21 mouse cellular contexts compared by ENCODE assay signal in the genomic region with DNA sequence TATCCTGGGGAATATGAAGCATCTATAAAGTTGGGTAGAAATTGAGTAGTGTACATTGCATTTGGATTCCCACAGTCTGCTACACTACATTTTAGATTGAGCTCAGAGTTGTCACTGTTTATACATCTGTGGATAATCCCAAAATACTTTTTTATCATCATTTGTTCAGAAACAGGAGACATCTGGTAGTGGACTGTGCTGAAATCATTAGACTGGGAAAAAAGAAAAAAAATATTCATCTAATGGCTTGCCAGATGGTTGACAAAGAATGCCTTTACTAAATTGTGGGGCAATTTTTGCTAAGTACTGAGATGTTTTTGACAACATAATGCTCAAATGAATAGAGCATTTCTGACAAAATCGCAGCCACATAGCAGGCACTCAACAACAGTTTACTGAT.
A peak's percentile ranks its signal among the peaks of the same experiment; 100 is the strongest.
DNase-seq lines count a peak whose midpoint lies in the region; ATAC-seq and TF ChIP-seq lines count a peak whose summit lies in the region.
"Had no signal": no experiment of that assay in that cellular context is flagged by ENCODE, and none has a peak within 500 bp of the region (broad histone marks: within the 10 kb centered on the region; RNA-seq: fewer than 3 reads in every experiment).

No protein-coding gene starts in this region.

- no peaks in the 10 kb centered on the region for H3K36me3 ChIP-seq in forebrain, embryonic 16.5 days (ENCODE audit: control insufficient read depth, insufficient read depth)
- H3K36me3 ChIP-seq in forebrain, embryonic 10.5 days (replicated peaks) = no peaks in the 10 kb centered on the region
- H3K36me3 ChIP-seq in lung, embryonic 14.5 days (ENCODE audit: insufficient read depth) = no peaks in the 10 kb centered on the region
- no peaks in the 10 kb centered on the region for H3K36me3 ChIP-seq in liver, embryonic 12.5 days
- H3K36me3 ChIP-seq: embryonic facial prominence, embryonic 13.5 days; heart, embryonic 10.5 days; hindbrain, embryonic 13.5 days had no signal

- no peak for TF ChIP-seq CTCF in lung, embryonic 14.5 days (IDR thresholded peaks at IDR 0.05; ENCODE audit: low read depth)
- TF ChIP-seq CTCF in lung, adult 2 months (IDR thresholded peaks at IDR 0.05; ENCODE audit: insufficient read depth, low read length) = no peak

- H3K27me3 ChIP-seq in forebrain, embryonic 16.5 days (replicated peaks; ENCODE audit: control insufficient read depth, insufficient read depth, low read length) = no peaks in the 10 kb centered on the region
- H3K27me3 ChIP-seq in forebrain, embryonic 10.5 days (ENCODE audit: poor library complexity, severe bottlenecking) = no peaks in the 10 kb centered on the region
- H3K27me3 ChIP-seq in lung, embryonic 14.5 days (ENCODE audit: insufficient read depth, low read length) = no peaks in the 10 kb centered on the region
- no peaks in the 10 kb centered on the region for H3K27me3 ChIP-seq in liver, embryonic 12.5 days (replicated peaks)
- H3K27me3 ChIP-seq: CH12.LX; embryonic facial prominence, embryonic 13.5 days; hindbrain, embryonic 13.5 days had no signal

- H3K9ac ChIP-seq in forebrain, embryonic 16.5 days (replicated peaks; ENCODE audit: low read depth, low read length) = no peak overlapping the region
- H3K9ac ChIP-seq in lung, embryonic 14.5 days = no peak overlapping the region
- H3K9ac ChIP-seq in liver, embryonic 12.5 days = no peak overlapping the region
- H3K9ac ChIP-seq: embryonic facial prominence, embryonic 13.5 days; hindbrain, embryonic 13.5 days had no signal

- H3K4me3 ChIP-seq in forebrain, embryonic 16.5 days (replicated peaks; ENCODE audit: low read length) = no peak overlapping the region
- H3K4me3 ChIP-seq in forebrain, embryonic 10.5 days = no peak overlapping the region
- no peak overlapping the region for H3K4me3 ChIP-seq in lung, embryonic 14.5 days (ENCODE audit: low read depth, low read length)
- no peak overlapping the region for H3K4me3 ChIP-seq in lung, adult 2 months (replicated peaks; ENCODE audit: extremely low read depth, low read depth, low read length)
- H3K4me3 ChIP-seq in liver, embryonic 12.5 days = no peak overlapping the region
- H3K4me3 ChIP-seq: embryonic facial prominence, embryonic 13.5 days; heart, embryonic 10.5 days; hindbrain, embryonic 13.5 days had no signal

- H3K4me2 ChIP-seq in forebrain, embryonic 16.5 days (ENCODE audit: low read length) = no peak overlapping the region
- H3K4me2 ChIP-seq in lung, embryonic 14.5 days = no peak overlapping the region
- H3K4me2 ChIP-seq in liver, embryonic 12.5 days = no peak overlapping the region
- H3K4me2 ChIP-seq: embryonic facial prominence, embryonic 13.5 days; hindbrain, embryonic 13.5 days had no signal

- no peaks in the 10 kb centered on the region for H3K4me1 ChIP-seq in forebrain, embryonic 16.5 days (replicated peaks; ENCODE audit: control insufficient read depth, insufficient read depth, low read length)
- H3K4me1 ChIP-seq in forebrain, embryonic 10.5 days = no peaks in the 10 kb centered on the region
- H3K4me1 ChIP-seq in lung, embryonic 14.5 days (ENCODE audit: insufficient read depth) = no peaks in the 10 kb centered on the region
- no peaks in the 10 kb centered on the region for H3K4me1 ChIP-seq in lung, adult 2 months (ENCODE audit: control insufficient read depth, insufficient read depth, low read length)
- H3K4me1 ChIP-seq in liver, embryonic 12.5 days = no peaks in the 10 kb centered on the region
- H3K4me1 ChIP-seq: embryonic facial prominence, embryonic 13.5 days; heart, embryonic 10.5 days; hindbrain, embryonic 13.5 days had no signal

- no peaks in the 10 kb centered on the region for H3K9me3 ChIP-seq in forebrain, embryonic 16.5 days (ENCODE audit: control insufficient read depth, low read length)
- H3K9me3 ChIP-seq in forebrain, embryonic 10.5 days = no peaks in the 10 kb centered on the region
- no peaks in the 10 kb centered on the region for H3K9me3 ChIP-seq in lung, embryonic 14.5 days (ENCODE audit: low read depth, low read length)
- no peaks in the 10 kb centered on the region for H3K9me3 ChIP-seq in liver, embryonic 12.5 days (replicated peaks)
- H3K9me3 ChIP-seq: embryonic facial prominence, embryonic 13.5 days; heart, embryonic 10.5 days; hindbrain, embryonic 13.5 days had no signal

- DNase-seq in forebrain, embryonic 10.5 days (ENCODE audit: extremely low spot score, low spot score) = no peak
- DNase-seq in lung, embryonic 14.5 days = peak; percentile 34
- DNase-seq in lung, adult 2 months = no peak
- peak; percentile 8 for DNase-seq in retina, adult 2 months (ENCODE audit: low read depth, low spot score)
- no peak for DNase-seq in retina, embryonic 14.5 days (ENCODE audit: low spot score)
- DNase-seq in telencephalon, adult 2 months (ENCODE audit: low read depth, low spot score) = peak; percentile 47
- DNase-seq: adrenal gland, adult 2 months; adrenal gland, postnatal 25 days; cerebellum, adult 11-12 months; cerebellum, adult 9-10 months; cerebellum, postnatal 25 days; gastrocnemius, postnatal 10 days; heart, adult 18-20 months; heart, postnatal 10 days had no signal

- 49% methylated on average over 1 of the region's 1 CpGs for WGBS in forebrain, embryonic 16.5 days
- WGBS in forebrain, embryonic 10.5 days = 95% methylated on average over 1 of the region's 1 CpGs
- 68% methylated on average over 1 of the region's 1 CpGs for WGBS in lung, embryonic 14.5 days
- 84% methylated on average over 1 of the region's 1 CpGs for WGBS in lung, adult 2 months
- WGBS in liver, embryonic 12.5 days (ENCODE audit: insufficient replicate concordance) = 69% methylated on average over 1 of the region's 1 CpGs

- H3K27ac ChIP-seq in forebrain, embryonic 16.5 days (ENCODE audit: low read length) = no peak overlapping the region
- no peak overlapping the region for H3K27ac ChIP-seq in forebrain, embryonic 10.5 days
- H3K27ac ChIP-seq in lung, embryonic 14.5 days (ENCODE audit: low read depth) = no peak overlapping the region
- H3K27ac ChIP-seq in liver, embryonic 12.5 days = no peak overlapping the region
- H3K27ac ChIP-seq: embryonic facial prominence, embryonic 13.5 days; heart, embryonic 10.5 days; hindbrain, embryonic 13.5 days; hindbrain, postnatal 0 days had no signal

- no peak for TF ChIP-seq POLR2A in lung, adult 2 months (IDR thresholded peaks at IDR 0.05; ENCODE audit: borderline replicate concordance, extremely low read depth, low read depth, low read length)

- ATAC-seq in forebrain, embryonic 16.5 days = peak; percentile 75
- peak; percentile 63; the same call in 1 of the 2 replicates for ATAC-seq in lung, embryonic 14.5 days (ENCODE audit: insufficient read depth)
- no peak for ATAC-seq in liver, embryonic 12.5 days
- ATAC-seq: hindbrain, postnatal 0 days had no signal

Comparison
In these comparisons a context has a peak if more than half of its experiments do, and no peak if none do; other contexts are left out.
1. DNase-seq: peak in lung, embryonic 14.5 days (single experiment), retina, adult 2 months (single experiment) and telencephalon, adult 2 months (single experiment); none in forebrain, embryonic 10.5 days (single experiment), lung, adult 2 months (single experiment) and retina, embryonic 14.5 days (single experiment).